Mouse (Mus musculus) heart, postnatal 0 days (tissue): Measurements from ENCODE around the gene Hinfp. TPM values are rescaled to one million over a fixed set of nuclear protein-coding genes. Genes with fewer than 3 reads are reported as not detected.

Experiments
- ATAC-seq: fragments of 200-750 bp; cut with Nextera tagmentation; 2 replicates; pipeline ENCODE4 v1.8.0; 2017; ENCODE audit warnings: low read depth, moderate number of reproducible peaks, moderate library complexity; ENCODE audit not compliant: insufficient read depth
- DNase-seq: peaks from one replicate; pipeline ENCODE4 v3.0.0-alpha.2; 2016; ENCODE audit warnings: low spot score
- H3K27ac ChIP-seq: fragments of 300-500 bp; sonication (generic); 2 replicates; pipeline ENCODE4 v1.5.1; 2014; ENCODE audit warnings: low read depth, mild to moderate bottlenecking
- H3K27me3 ChIP-seq: fragments of 300-500 bp; sonication (generic); 2 replicates; pipeline ENCODE4 v1.6.1; 2014; ENCODE audit warnings: low read length, mixed read lengths; ENCODE audit not compliant: control insufficient read depth, insufficient read depth
- H3K36me3 ChIP-seq: fragments of 300-500 bp; sonication (generic); replicated peaks from 2 replicates; pipeline ENCODE4 v1.6.1; 2014; ENCODE audit warnings: low read length, mixed read lengths; ENCODE audit not compliant: control insufficient read depth, insufficient read depth
- H3K4me1 ChIP-seq: fragments of 300-500 bp; sonication (generic); 2 replicates; pipeline ENCODE4 v1.6.1; 2014; ENCODE audit warnings: antibody characterized with exemption; ENCODE audit not compliant: control insufficient read depth, insufficient read depth
- H3K4me2 ChIP-seq: fragments of 300-500 bp; sonication (generic); 2 replicates; pipeline ENCODE4 v1.6.1; 2014; ENCODE audit warnings: low read depth, mild to moderate bottlenecking, low read length, moderate library complexity
- H3K4me3 ChIP-seq: fragments of 300-500 bp; sonication (generic); 2 replicates; pipeline ENCODE4 v1.5.1; 2014; ENCODE audit warnings: low read depth, low read length
- H3K9ac ChIP-seq: fragments of 300-500 bp; sonication (generic); replicated peaks from 2 replicates; pipeline ENCODE4 v1.6.1; 2014; ENCODE audit warnings: low read depth, low read length, mixed read lengths
- H3K9me3 ChIP-seq: fragments of 300-500 bp; sonication (generic); replicated peaks from 2 replicates; pipeline ENCODE4 v1.6.1; 2016; ENCODE audit warnings: low read length; ENCODE audit not compliant: control insufficient read depth
- CTCF ChIP-seq: IDR thresholded peaks from 2 replicates; pipeline ENCODE4 v1.5.1; 2016; ENCODE audit warnings: antibody characterized with exemption, control low read depth, low read depth
- EP300 ChIP-seq: IDR thresholded peaks from 2 replicates; pipeline ENCODE4 v1.6.1; 2016; ENCODE audit warnings: antibody characterized with exemption, low read depth
- WGBS: fragments of 180-500 bp; shearing (Covaris S2); extraction: QIAGEN DNeasy Blood & Tissue Kit; methylation state at CpG from one replicate; pipeline ENCODE4 v1.1.7; 2014; 5-methylcytosine and 5-hydroxymethylcytosine counted together
- polyA plus RNA-seq: library from polyadenylated mRNA; unstranded; fragments of >200 nt; fragmentation: Nextera tagmentation; extraction: Ambion mirVana; gene quantifications from 2 replicates; pipeline ENCODE4 v1.2.1, GENCODE M21; 2015
- total RNA-seq: library from RNA; depleted of rRNA; stranded (reverse); fragments of >200 nt; gene quantifications from 2 replicates; pipeline ENCODE4 v1.2.3, GENCODE M21; 2014; ENCODE audit warnings: low replicate concordance

The Hinfp gene
- total and polyA plus RNA-seq, 2 experiments from 2014 or later = 9.4 to 14.8 TPM

GRCm38 (mm10) chr9:44313476-44314256 lies 8.2 kb upstream of the Hinfp start:
- Histone ChIP-seq H3K9ac (no peak overlapping the region), H3K36me3 (peaks cover 46% of the 10 kb centered on the region), H3K4me1 (peaks cover 12% of the 10 kb centered on the region), H3K9me3 (no peaks in the 10 kb centered on the region), H3K27ac (no peak overlapping the region), H3K4me3 (no peak overlapping the region), H3K27me3 (no peaks in the 10 kb centered on the region), H3K4me2 (no peak overlapping the region)
- ATAC-seq (no peak), DNase-seq (no peak)
- 76% methylated on average over 19 of the region's 19 CpGs for WGBS
- TF ChIP-seq CTCF (no peak), EP300 (no peak)

- peak; percentile 75 for ATAC-seq
- Histone ChIP-seq H3K9ac (peak overlapping the region; percentile 17; the same call in 1 of the 2 replicates), H3K9me3 (no peaks in the 10 kb centered on the region), H3K27ac (peak overlapping the region; percentile 83), H3K4me3 (no peak overlapping the region), H3K27me3 (no peaks in the 10 kb centered on the region), H3K36me3 (peaks cover 41% of the 10 kb centered on the region), H3K4me2 (peak overlapping the region; percentile 27), H3K4me1 (0 out of 2 replicates have a peak, but pooled peaks cover 4% of the 10 kb centered on the region)
- TF ChIP-seq CTCF = no peak
- TF ChIP-seq EP300 = 0 out of 2 replicates have a peak, but pooled peaks have one; percentile 21
- peak; percentile 45 for DNase-seq
- 35% methylated on average over 27 of the region's 27 CpGs for WGBS
These were observed 6.0 kb upstream of the Hinfp start for GRCm38 (mm10) chr9:44311136-44312134.

GRCm38 (mm10) chr9:44310750-44311135 lies 5.3 kb upstream of the Hinfp start:
- Histone ChIP-seq H3K27me3 (no peaks in the 10 kb centered on the region), H3K4me1 (0 out of 2 replicates have a peak, but pooled peaks cover 4% of the 10 kb centered on the region), H3K4me3 (no peak overlapping the region), H3K36me3 (peaks cover 34% of the 10 kb centered on the region), H3K9ac (0 out of 2 replicates have a peak overlapping the region, but pooled peaks have one; percentile 17), H3K27ac (peak overlapping the region; percentile 83), H3K9me3 (no peaks in the 10 kb centered on the region), H3K4me2 (peak overlapping the region; percentile 27; the same call in 1 of the 2 replicates)
- DNase-seq (no peak), ATAC-seq (no peak)
- TF ChIP-seq CTCF = no peak
- no peak for TF ChIP-seq EP300
- 38% methylated on average over 10 of the region's 10 CpGs for WGBS

- Histone ChIP-seq H3K4me3 (no peak overlapping the region), H3K4me2 (no peak overlapping the region), H3K27me3 (no peaks in the 10 kb centered on the region), H3K4me1 (0 out of 2 replicates have a peak, but pooled peaks cover 7% of the 10 kb centered on the region), H3K9me3 (no peaks in the 10 kb centered on the region), H3K27ac (no peak overlapping the region), H3K36me3 (peaks cover 24% of the 10 kb centered on the region), H3K9ac (no peak overlapping the region)
- TF ChIP-seq CTCF = no peak
- TF ChIP-seq EP300 = no peak
- WGBS = 69% methylated on average over 3 of the region's 3 CpGs
- no peak for ATAC-seq
- no peak for DNase-seq
These were observed 4.3 kb upstream of the Hinfp start for GRCm38 (mm10) chr9:44309756-44310155.

GRCm38 (mm10) chr9:44307248-44307647 lies 1.8 kb upstream of the Hinfp start:
- H3K27ac ChIP-seq = no peak overlapping the region
- no peak overlapping the region for H3K4me2 ChIP-seq
- H3K36me3 ChIP-seq = peaks cover 9% of the 10 kb centered on the region
- H3K27me3 ChIP-seq = no peaks in the 10 kb centered on the region
- TF ChIP-seq CTCF (no peak), EP300 (no peak)
- ATAC-seq = no peak
- no peak overlapping the region for H3K9ac ChIP-seq
- DNase-seq = no peak
- H3K4me1 ChIP-seq = peaks cover 13% of the 10 kb centered on the region; the same call in 1 of the 2 replicates
- no peaks in the 10 kb centered on the region for H3K9me3 ChIP-seq
- H3K4me3 ChIP-seq = no peak overlapping the region
- 90% methylated on average over 2 of the region's 2 CpGs for WGBS
